Mouse (Mus musculus): Measurements from ENCODE around the gene Tcp10a.
"Not testable (repeated sequence)": the region's sequence is repeated elsewhere in the genome, so short reads cannot be mapped to it uniquely, and the experiment has no call there.

The Tcp10a gene

GRCm38 (mm10) chr17:7369401-7369800 lies 45.0 kb downstream of the Tcp10a start:
- not testable (repeated sequence) for DNase-seq (ENCODE audit: low spot score in 2 of 2)

DNA sequence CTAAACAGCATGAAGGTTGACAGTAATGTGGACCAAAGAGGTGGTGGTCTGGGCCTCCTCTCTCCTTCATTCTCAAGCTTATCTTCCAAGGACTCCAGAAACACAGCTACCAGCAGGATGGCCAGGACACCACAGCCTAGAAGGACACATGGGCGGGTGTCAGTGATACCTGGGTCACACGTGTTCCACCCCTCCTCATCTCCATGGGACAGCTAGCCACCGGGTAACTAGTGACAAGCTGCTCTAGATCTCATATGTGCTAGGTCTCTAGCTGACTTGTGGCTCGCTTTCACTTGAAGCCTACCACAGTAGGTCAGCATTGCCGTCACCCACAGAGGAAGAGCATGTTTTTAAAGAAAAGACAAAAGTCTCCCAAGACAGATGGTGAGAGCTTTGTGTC lies 47.4 kb downstream of the Tcp10a start, which contains the start of gene Gm49630:
Gene Gm49630, minus strand, starts transcription at position 101 of the 400 bp plus-strand sequence.
- DNase-seq (ENCODE audit: low spot score in 2 of 2), result not testable (repeated sequence)

DNA sequence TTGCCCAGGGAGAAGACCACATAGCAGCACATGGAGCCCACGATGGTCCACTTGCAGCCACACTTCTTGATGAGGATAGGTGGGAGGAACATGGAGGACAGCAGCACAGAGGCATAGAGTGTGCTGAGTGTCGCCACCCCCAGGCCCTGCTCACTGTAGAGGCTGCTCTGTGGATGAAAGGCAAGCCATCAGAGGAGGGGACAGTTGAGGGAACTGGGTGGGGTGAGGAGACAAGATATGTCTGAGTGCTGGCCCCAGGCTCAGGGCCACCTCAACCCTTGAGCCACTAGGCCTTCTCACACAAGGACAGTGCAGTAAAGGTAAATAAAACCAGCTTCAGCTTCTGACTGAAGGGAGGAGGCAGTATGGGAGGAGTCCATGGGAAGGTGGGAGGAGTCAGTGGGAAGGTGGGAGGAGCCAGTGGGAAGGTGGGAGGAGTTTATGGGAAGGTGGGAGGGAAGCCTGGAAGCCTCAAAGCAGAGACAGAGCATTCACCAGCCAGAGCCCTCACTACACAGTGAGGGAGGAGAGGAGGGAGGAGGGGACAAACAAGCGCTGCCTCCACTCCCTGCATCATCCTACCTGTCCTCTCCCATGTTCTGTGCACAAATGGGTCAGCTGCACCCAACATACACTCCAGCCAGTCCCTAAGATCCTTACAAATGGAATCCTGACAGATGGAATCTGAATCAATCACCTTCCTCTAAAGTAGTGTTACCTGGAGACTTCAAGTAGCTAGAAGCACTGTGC lies 52.7 kb downstream of the Tcp10a start:
- DNase-seq (ENCODE audit: low spot score in 2 of 2), result not testable (repeated sequence)

- not testable (repeated sequence) for DNase-seq (ENCODE audit: low spot score in 2 of 2)
Observed at GRCm38 (mm10) chr17:7377907-7378306, 53.5 kb downstream of the Tcp10a start.

GRCm38 (mm10) chr17:7382711-7383110 lies 58.3 kb downstream of the Tcp10a start:
- not testable (repeated sequence) for DNase-seq (ENCODE audit: low spot score in 2 of 2)

GRCm38 (mm10) chr17:7383167-7384143 lies 59.0 kb downstream of the Tcp10a start:
- not testable (repeated sequence) for DNase-seq (ENCODE audit: low spot score in 2 of 2)

DNA sequence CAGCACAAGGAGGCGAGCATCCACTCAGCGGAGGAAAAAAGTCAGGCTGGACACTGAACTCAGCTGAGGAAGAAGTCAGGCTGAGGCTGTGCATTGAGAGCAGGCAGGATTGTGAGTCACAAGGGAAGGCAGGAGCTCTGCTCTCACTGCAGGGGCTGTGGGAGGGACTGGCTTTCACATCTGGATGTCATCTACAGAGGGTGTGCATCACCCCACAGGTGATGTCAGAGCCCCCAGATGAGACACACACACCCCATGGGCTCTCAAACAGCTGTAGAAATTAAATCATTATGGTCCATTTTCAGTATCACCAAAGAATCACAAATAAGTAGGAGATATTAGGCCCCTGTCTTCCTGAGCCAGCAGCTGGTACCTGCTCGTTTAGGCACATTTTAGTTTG lies 60.9 kb downstream of the Tcp10a start, which contains the start of gene Unc93a2:
Gene Unc93a2, minus strand, starts transcription at position 101 of the 400 bp plus-strand sequence.
- not testable (repeated sequence) for DNase-seq (ENCODE audit: low spot score in 2 of 2)

DNA sequence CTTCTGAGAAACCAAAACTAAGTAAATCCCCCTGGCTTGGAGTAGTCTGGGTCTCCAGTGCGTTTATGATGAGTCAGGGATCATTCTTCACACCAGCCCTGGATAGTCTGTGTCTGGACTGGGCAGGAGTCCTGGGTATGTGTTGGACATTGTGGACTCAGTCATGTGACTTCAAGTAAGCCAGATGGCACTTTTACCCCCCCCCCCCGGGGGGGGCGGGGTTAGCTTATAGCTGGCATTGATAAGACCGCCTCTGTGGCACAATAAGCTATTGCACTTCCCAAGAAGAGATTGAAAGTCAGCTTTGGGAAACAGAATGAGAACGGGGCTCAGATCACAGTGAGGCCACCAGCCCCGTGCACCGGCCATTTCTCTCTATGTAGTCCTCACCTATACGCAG lies 61.6 kb downstream of the Tcp10a start:
- DNase-seq (ENCODE audit: low spot score in 2 of 2), result not testable (repeated sequence)

GRCm38 (mm10) chr17:7388341-7388957 lies 64.0 kb downstream of the Tcp10a start:
- DNase-seq (ENCODE audit: low spot score in 2 of 2), result not testable (repeated sequence)

DNA sequence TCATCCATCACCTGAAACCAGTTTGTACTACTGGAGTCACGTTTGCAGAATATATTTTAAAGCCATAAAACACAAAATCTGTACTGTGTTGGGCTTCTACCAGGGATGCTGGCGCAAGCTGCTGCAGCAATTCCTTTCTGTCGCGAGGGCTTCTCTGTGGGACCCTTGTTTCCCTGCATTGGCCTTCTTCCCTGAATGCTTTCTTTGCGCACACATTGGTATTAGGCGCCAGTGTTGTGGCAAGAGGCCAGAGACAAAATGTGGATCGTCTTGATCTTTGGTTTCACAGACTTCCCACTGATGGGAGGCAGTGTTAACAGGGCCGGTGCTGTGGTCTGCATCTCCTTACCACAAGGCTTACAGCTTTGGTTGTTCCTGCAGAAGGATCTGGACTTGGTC lies 64.5 kb downstream of the Tcp10a start:
- DNase-seq (ENCODE audit: low spot score in 2 of 2), result not testable (repeated sequence)

GRCm38 (mm10) chr17:7389898-7390297 lies 65.5 kb downstream of the Tcp10a start:
- DNase-seq (ENCODE audit: low spot score in 2 of 2), result not testable (repeated sequence)

DNA sequence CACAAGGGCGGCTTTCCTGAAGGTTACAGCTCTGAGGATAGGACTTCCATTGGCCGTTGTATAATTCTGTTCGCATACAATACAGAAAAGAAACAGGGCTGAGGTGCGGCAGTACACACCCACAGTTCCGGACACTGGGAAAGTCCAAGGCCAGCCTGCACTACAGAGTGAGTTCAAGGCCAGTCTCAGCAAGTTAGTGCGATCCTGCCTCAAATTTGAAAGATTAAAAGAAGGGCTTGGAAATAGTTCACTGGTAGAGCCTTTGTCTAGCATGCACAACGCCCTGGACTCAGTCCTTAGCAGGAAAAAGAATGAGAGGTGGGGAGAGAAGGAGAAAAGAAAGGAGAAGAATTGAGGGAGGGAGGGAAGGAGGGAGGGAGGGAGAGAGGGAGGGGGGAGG lies 70.7 kb downstream of the Tcp10a start:
- DNase-seq (ENCODE audit: low spot score in 2 of 2), result not testable (repeated sequence)
